ENCODE assay signal across 8 mouse cellular contexts in the genomic region with DNA sequence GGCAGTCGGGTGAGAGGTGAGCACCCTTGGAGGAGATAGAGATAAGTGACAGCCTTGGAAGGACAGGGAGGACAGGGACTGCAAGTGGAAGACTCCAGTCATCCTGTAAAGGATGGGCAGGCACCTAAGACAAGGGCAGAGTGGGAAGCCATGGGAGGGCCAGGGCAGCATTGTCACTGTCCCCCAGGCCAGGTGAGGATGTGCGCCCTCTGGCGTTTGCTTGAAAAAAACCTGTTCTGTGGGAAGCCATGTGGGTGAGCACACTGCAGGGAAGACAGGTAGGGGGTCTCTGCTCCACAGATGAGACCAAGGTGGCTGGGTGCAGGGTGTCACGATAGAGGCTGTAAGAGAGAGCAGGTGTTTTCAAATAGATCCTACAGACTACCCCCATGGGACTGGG.
DNase-seq lines count a peak whose midpoint lies in the region; ATAC-seq lines count a peak whose summit lies in the region.

No protein-coding gene starts in this region.

- WGBS in embryonic facial prominence, embryonic 10.5 days = 42% methylated on average over 4 of the region's 4 CpGs

- no peaks in the 10 kb centered on the region for H3K9me3 ChIP-seq in embryonic facial prominence, embryonic 10.5 days

- H3K27ac ChIP-seq in embryonic facial prominence, embryonic 10.5 days (replicated peaks) = no peak overlapping the region

- peak; percentile 27 to 58 for DNase-seq in adrenal gland, adult (ENCODE audit: inconsistent age in 2 of 2, low spot score in 1 of 2)
- no peak for DNase-seq in adrenal gland, adult 8-10 months
- peak; percentile 19 to 26 for DNase-seq in left cerebral cortex, adult 18-20 months (ENCODE audit: low spot score in 2 of 2)
- no peak for DNase-seq in left cerebral cortex, adult 9 months (ENCODE audit: low spot score in 2 of 2)
- peak; percentile 14 for DNase-seq in T-cell, adult 2 months (ENCODE audit: low spot score)
- DNase-seq in embryonic facial prominence, embryonic 10.5 days (ENCODE audit: low spot score) = peak; percentile 51

- no peaks in the 10 kb centered on the region for H3K27me3 ChIP-seq in embryonic facial prominence, embryonic 10.5 days (replicated peaks; ENCODE audit: low read depth, poor library complexity, severe bottlenecking)

- ATAC-seq in megakaryocyte-erythroid progenitor cell, adult 5-6 weeks (replicated peaks; ENCODE audit: low FRiP score, low TSS enrichment, poor library complexity, severe bottlenecking) = 0 out of 2 replicates have a peak, but pooled peaks have one; percentile 55
- no peak for ATAC-seq in erythroid progenitor cell, adult 5-6 weeks (replicated peaks; ENCODE audit: low FRiP score, poor library complexity, severe bottlenecking)

- H3K36me3 ChIP-seq in embryonic facial prominence, embryonic 10.5 days (replicated peaks) = no peaks in the 10 kb centered on the region

- H3K4me1 ChIP-seq in embryonic facial prominence, embryonic 10.5 days = no peaks in the 10 kb centered on the region

- H3K4me3 ChIP-seq in embryonic facial prominence, embryonic 10.5 days = no peak overlapping the region

Comparison
In these comparisons a context has a peak if more than half of its experiments do, and no peak if none do; other contexts are left out.
1. DNase-seq: peak in adrenal gland, adult (2 of 2), left cerebral cortex, adult 18-20 months (2 of 2), T-cell, adult 2 months (single experiment) and embryonic facial prominence, embryonic 10.5 days (single experiment); none in adrenal gland, adult 8-10 months (single experiment) and left cerebral cortex, adult 9 months (0 of 2).